Mouse (Mus musculus) intestine, embryonic 16.5 days (tissue): ENCODE results near the gene Xk. TPM values are rescaled to one million over a fixed set of nuclear protein-coding genes. Genes with fewer than 3 reads are reported as not detected.
"Not testable (repeated sequence)": the region's sequence is repeated elsewhere in the genome, so short reads cannot be mapped to it uniquely, and the experiment has no call there.

Source experiments
- ATAC-seq: fragments of 200-750 bp; cut with Nextera tagmentation; 2 replicates; pipeline ENCODE4 v1.8.0; 2017; ENCODE audit warnings: moderate TSS enrichment, moderate library complexity
- H3K27ac ChIP-seq: fragments of 300-500 bp; sonication (generic); 2 replicates; pipeline ENCODE4 v1.5.1; 2014; ENCODE audit warnings: mild to moderate bottlenecking, low read length
- H3K27me3 ChIP-seq: fragments of 300-500 bp; sonication (generic); replicated peaks from 2 replicates; pipeline ENCODE4 v1.6.1; 2014; ENCODE audit warnings: low read length, control low read depth, mixed read lengths; ENCODE audit not compliant: control insufficient read depth, insufficient read depth
- H3K36me3 ChIP-seq: fragments of 300-500 bp; sonication (generic); 2 replicates; pipeline ENCODE4 v1.6.1; 2014; ENCODE audit warnings: low read length, control low read depth; ENCODE audit not compliant: control insufficient read depth, insufficient read depth
- H3K4me1 ChIP-seq: fragments of 300-500 bp; sonication (generic); 2 replicates; pipeline ENCODE4 v1.6.1; 2014; ENCODE audit warnings: low read length, control low read depth, mixed read lengths; ENCODE audit not compliant: control insufficient read depth, insufficient read depth
- H3K4me2 ChIP-seq: fragments of 300-500 bp; sonication (generic); 2 replicates; pipeline ENCODE4 v1.6.1; 2014; ENCODE audit warnings: low read depth, low read length, control low read depth
- H3K4me3 ChIP-seq: fragments of 300-500 bp; sonication (generic); 2 replicates; pipeline ENCODE4 v1.5.1; 2014; ENCODE audit warnings: mild to moderate bottlenecking, low read length
- H3K9ac ChIP-seq: fragments of 300-500 bp; sonication (generic); 2 replicates; pipeline ENCODE4 v1.6.1; 2014; ENCODE audit warnings: low read depth, low read length
- H3K9me3 ChIP-seq: fragments of 300-500 bp; sonication (generic); 2 replicates; pipeline ENCODE4 v1.6.1; 2016; ENCODE audit warnings: low read length, control low read depth; ENCODE audit not compliant: control insufficient read depth
- WGBS: fragments of 180-500 bp; shearing (Covaris S2); extraction: QIAGEN DNeasy Blood & Tissue Kit; methylation state at CpG from one replicate; pipeline ENCODE4 v1.1.7; 2014; 5-methylcytosine and 5-hydroxymethylcytosine counted together
- polyA plus RNA-seq: library from polyadenylated mRNA; unstranded; fragments of >200 nt; fragmentation: Nextera tagmentation; extraction: Ambion mirVana; gene quantifications from 2 replicates; pipeline ENCODE4 v1.2.1, GENCODE M21; 2015

Gene Xk
- polyA plus RNA-seq, 1 experiment from 2014 or later = 3.8 TPM

DNA sequence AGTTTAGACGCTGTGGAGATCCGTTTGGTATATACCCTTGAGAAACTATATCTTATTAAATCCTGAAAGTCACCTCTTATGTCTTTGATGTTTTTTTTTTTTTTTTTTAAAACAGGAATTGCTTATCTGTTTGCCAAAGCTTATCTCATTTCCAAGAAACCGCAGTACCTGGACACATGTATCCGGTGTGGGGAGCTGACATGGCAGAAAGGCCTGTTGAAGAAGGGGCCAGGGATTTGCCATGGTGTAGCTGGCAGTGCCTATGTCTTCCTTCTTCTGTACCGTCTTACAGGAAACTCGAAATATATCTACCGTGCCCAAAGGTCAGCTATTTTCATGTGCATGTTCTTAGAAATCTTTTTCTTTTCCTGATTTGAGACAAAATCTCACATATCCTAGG lies 14.7 kb upstream of the Xk start:
- Histone ChIP-seq H3K4me1 (no peaks in the 10 kb centered on the region), H3K4me3 (no peak overlapping the region), H3K4me2 (no peak overlapping the region), H3K36me3 (no peaks in the 10 kb centered on the region), H3K9ac (no peak overlapping the region), H3K9me3 (no peaks in the 10 kb centered on the region), H3K27ac (no peak overlapping the region), H3K27me3 (no peaks in the 10 kb centered on the region)
- WGBS = 82% methylated on average over 7 of the region's 7 CpGs
- no peak for ATAC-seq

DNA sequence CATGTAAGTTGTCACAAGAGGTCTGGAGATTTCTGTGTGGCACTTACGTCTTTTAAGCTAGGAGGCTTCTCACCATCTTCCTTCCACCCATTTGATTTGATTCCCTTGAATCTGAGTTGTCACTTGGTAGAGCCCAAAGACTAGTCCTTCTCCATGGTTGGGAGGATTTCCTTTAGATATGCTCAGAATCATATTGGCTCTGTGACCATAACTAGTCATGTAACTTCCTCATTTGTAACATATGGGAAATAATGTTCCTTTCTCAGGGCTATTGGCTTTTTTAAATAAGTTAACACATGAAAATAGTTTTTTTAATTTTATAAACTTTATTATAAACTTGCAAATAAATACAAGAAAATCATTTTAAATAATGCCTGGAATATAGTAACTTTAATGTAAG lies 13.3 kb upstream of the Xk start:
- no peak overlapping the region for H3K4me3 ChIP-seq
- no peak overlapping the region for H3K9ac ChIP-seq
- 83% methylated on average over 1 of the region's 1 CpGs for WGBS

DNA sequence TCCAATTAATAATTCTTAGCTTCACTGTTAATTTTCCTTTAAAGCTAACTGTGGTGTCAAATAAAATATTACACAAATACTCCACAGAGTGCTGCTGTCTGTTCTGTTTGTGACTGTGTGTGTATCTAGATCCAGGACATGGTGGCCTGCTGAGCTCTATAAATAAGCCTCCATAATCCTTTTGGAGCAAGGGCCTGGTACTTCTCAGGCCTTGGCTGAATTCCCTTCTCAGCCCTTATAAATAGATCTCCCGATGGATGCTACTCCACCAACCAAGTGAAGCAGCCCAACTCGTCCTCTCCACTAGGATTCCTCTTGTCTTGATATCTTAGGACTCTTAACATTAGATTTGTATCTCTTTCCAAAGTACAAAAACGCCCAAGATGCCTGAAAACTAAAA lies 1.4 kb upstream of the Xk start:
- H3K4me2 ChIP-seq = no peak overlapping the region
- 62% methylated on average over 3 of the region's 3 CpGs for WGBS
- no peaks in the 10 kb centered on the region for H3K9me3 ChIP-seq
- H3K27ac ChIP-seq = no peak overlapping the region; the same call in 1 of the 2 replicates
- no peaks in the 10 kb centered on the region for H3K27me3 ChIP-seq
- H3K36me3 ChIP-seq = no peaks in the 10 kb centered on the region
- ATAC-seq = no peak
- H3K4me1 ChIP-seq = no peaks in the 10 kb centered on the region
- no peak overlapping the region for H3K9ac ChIP-seq
- no peak overlapping the region for H3K4me3 ChIP-seq

More for the DNA sequence above, 13.3 kb upstream of the Xk start:
- Histone ChIP-seq H3K27ac (no peak overlapping the region), H3K9me3 (no peaks in the 10 kb centered on the region), H3K4me1 (no peaks in the 10 kb centered on the region), H3K4me2 (no peak overlapping the region), H3K36me3 (no peaks in the 10 kb centered on the region), H3K27me3 (no peaks in the 10 kb centered on the region)
- ATAC-seq = no peak

DNA sequence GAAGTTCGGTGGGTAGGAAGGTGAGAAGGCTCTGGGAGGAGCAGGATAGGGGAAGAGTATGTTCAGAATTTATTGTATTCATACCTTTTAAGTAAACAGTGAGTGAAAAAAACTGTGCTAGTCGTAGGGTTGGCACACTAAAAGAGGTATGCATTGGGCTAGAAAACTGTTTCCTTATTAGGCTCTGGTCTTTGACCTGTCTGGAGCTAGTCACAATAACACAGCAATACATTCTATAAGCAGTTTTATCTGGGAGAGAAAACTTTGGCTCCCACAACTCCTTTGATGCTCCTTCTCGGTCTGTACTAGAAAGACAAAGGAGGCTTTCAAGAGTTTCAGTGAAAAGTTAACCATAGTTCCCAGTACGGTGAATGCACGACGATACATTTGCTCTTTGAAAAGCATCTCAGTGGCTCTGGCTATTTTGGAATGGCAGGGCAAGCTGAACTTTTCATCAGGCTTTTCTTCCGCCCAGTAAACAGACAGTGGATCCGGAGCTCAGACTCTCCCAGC lies 553 bp upstream of the Xk start:
- peak overlapping the region; percentile 65 for H3K9ac ChIP-seq
- 19% methylated on average over 8 of the region's 8 CpGs for WGBS
- no peaks in the 10 kb centered on the region for H3K36me3 ChIP-seq
- no peaks in the 10 kb centered on the region for H3K9me3 ChIP-seq
- no peaks in the 10 kb centered on the region for H3K27me3 ChIP-seq
- H3K4me1 ChIP-seq = no peaks in the 10 kb centered on the region
- ATAC-seq = peak; percentile 81
- H3K27ac ChIP-seq = peak overlapping the region; percentile 74
- peak overlapping the region; percentile 61 for H3K4me3 ChIP-seq
- H3K4me2 ChIP-seq = peak overlapping the region; percentile 40

DNA sequence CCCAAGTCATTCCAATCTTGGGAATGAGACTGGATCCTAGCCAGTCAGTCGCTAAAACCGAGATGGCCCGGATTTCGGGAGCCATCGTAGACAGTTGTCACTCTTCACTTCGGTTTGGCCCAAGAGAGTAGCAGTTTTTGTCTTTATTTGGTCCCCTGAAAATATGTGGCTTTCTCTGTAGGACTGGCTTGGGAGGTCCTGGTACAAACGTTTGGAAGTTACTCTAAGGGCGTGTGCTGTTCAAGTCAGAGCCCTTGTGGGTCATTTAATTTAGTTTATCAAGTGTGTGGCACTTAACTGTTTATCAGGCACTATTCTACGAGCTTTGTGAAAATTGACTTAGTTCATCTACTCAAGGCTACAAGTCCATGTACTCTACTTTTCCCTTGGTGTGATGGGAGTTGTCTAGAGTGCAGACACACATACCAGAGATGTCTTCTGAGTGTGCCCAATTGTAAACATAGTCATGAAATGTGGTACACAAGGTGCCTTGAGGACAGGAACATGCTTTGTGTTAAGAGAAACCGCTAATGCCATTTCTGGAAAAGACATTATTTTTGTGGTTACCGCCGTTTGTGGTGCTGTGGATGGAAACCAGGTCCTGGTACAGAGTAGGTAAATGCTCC lies 934 bp downstream of the Xk start:
- no peaks in the 10 kb centered on the region for H3K9me3 ChIP-seq
- ATAC-seq = no peak
- peak overlapping the region; percentile 65; the same call in 1 of the 2 replicates for H3K9ac ChIP-seq
- H3K36me3 ChIP-seq = no peaks in the 10 kb centered on the region
- H3K4me2 ChIP-seq = peak overlapping the region; percentile 40
- H3K4me1 ChIP-seq = no peaks in the 10 kb centered on the region
- no peaks in the 10 kb centered on the region for H3K27me3 ChIP-seq
- no peak overlapping the region for H3K27ac ChIP-seq
- H3K4me3 ChIP-seq = peak overlapping the region; percentile 61
- WGBS = 63% methylated on average over 12 of the region's 12 CpGs

DNA sequence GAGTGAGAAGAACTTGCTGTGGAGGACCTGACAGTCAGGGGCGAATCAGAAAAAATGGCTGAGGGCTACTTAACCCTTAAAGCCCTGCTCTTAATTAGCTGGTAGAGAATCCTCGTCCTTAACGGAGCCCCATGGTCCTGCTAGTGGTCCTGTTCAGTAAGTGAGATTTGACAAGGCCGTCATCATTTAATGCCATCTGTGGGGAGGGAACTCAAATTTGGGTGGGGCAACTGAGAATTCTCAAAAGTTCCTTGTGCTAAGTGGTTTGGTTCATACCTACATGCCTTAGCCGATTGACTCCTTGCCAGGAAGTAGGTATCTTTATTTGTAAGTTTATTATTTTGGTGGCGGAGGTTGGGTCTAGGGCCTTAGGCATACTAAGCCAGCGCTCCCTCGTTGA lies 1.8 kb downstream of the Xk start:
- Histone ChIP-seq H3K27ac (no peak overlapping the region), H3K4me3 (no peak overlapping the region), H3K4me1 (no peaks in the 10 kb centered on the region), H3K36me3 (no peaks in the 10 kb centered on the region), H3K27me3 (no peaks in the 10 kb centered on the region), H3K4me2 (no peak overlapping the region), H3K9me3 (no peaks in the 10 kb centered on the region), H3K9ac (no peak overlapping the region)
- 80% methylated on average over 8 of the region's 8 CpGs for WGBS
- no peak for ATAC-seq

DNA sequence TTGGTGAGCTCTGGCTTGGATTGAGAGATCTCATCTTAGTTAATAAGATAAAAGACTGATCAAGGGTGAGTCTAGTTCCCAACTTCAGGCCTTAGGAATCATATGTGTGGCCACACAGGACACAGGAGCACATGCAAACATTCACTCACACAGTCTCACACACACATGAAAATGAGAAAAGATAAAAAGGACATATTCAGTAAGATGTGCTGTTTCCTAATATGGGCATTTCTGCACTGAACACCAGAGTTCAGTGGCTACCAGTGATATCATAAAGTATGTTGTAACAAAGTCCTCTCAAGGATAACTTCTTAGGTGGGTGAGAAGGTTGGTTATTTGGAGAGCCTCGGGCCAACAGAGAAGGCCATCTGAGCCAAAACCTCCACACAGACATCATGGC lies 10.9 kb downstream of the Xk start, which contains the start of gene H2al1m:
Gene H2al1m, plus strand, starts transcription at position 301 of the 400 bp plus-strand sequence.
- H3K4me1 ChIP-seq, H3K4me3 ChIP-seq, H3K9me3 ChIP-seq, H3K36me3 ChIP-seq, H3K4me2 ChIP-seq, H3K27me3 ChIP-seq, ATAC-seq, H3K9ac ChIP-seq, H3K27ac ChIP-seq: not testable (repeated sequence)
- no CpG with 5 or more reads among the region's 1 CpGs for WGBS

DNA sequence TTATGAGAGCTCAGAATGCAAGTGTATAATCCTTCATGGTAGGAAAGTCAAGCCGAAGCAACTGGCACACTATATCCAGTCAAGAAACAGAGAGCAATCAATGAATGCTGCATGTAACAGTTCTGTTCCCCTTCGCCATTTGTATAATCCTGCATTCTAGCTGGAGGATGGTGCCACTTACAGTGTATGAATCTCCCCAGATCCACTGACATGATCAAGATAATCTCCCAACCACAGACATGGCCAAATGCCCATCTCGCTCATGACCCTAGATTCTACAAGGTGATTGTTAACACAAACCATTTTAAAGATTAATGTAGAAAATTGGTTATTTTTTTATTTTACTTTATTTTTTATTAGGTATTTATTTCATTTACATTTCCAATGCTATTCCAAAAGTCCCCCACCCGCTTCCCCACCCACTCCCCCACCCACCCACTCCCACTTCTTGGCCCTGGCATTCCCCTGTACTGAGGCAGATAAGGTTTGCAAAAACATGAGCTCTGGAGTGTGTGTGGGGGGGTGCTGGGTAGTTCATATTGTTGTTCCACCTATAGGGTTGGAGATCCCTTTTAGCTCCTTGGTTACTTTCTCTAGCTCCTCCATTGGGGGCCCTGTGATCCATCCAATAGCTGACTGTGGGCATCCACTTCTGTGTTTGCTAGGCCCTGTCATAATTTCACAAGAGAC lies 20.7 kb downstream of the Xk start:
- H3K4me3 ChIP-seq, ATAC-seq, H3K9ac ChIP-seq, H3K36me3 ChIP-seq, H3K27me3 ChIP-seq, H3K27ac ChIP-seq, H3K4me2 ChIP-seq, H3K9me3 ChIP-seq, H3K4me1 ChIP-seq: not testable (repeated sequence)
- 85% methylated on average over 3 of the region's 4 CpGs for WGBS

DNA sequence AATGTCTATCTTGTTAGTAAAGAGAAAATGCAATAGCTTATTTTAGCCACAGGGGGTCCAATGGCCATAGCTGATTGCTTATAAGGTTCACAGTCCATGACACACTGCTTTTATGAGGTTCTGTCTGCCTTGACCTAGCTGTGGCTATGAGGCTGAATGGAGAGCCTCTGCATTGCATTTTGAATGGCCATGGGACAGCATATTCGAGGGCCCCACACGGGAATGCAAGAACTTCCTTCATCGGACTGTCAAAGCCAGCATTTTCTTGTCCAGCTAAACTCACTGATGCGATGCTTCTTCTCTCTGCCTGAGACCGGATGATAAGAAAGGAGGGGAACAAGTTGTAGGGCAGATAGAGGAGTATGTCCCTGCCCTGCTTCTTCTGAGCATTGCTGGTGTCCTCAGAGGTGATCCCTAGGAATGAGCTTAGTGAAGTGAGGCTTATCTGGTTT lies 25.9 kb downstream of the Xk start:
- H3K36me3 ChIP-seq = no peaks in the 10 kb centered on the region
- peak; percentile 55 for ATAC-seq
- 92% methylated on average over 5 of the region's 5 CpGs for WGBS

More for the DNA sequence above, 25.9 kb downstream of the Xk start:
- H3K4me3 ChIP-seq = no peak overlapping the region
- H3K9ac ChIP-seq = no peak overlapping the region
- no peaks in the 10 kb centered on the region for H3K9me3 ChIP-seq
- H3K27me3 ChIP-seq = no peaks in the 10 kb centered on the region
- H3K4me2 ChIP-seq = no peak overlapping the region
- no peak overlapping the region for H3K27ac ChIP-seq
- no peaks in the 10 kb centered on the region for H3K4me1 ChIP-seq
